Mouse (Mus musculus) small intestine, adult 2 months (tissue): ENCODE data around the gene Jak1.

Experiments used
- CTCF ChIP-seq: fragments of 200-500 bp; IDR thresholded peaks from 2 replicates; pipeline ENCODE4 v1.5.1; 2012; ENCODE audit warnings: low read depth, mild to moderate bottlenecking, control low read depth, inconsistent platforms, low read length, moderate library complexity, mixed read lengths; ENCODE audit not compliant: insufficient replicate concordance, insufficient read length; ENCODE audit errors: extremely low read depth
- POLR2A ChIP-seq: fragments of 200-500 bp; IDR thresholded peaks from 2 replicates; pipeline ENCODE4 v1.6.1; 2012; ENCODE audit warnings: low read depth, mild to moderate bottlenecking, control low read depth, inconsistent platforms, low read length, moderate library complexity

- no peak for TF ChIP-seq CTCF
- TF ChIP-seq POLR2A: no peak
Observed at GRCm38 (mm10) chr4:101144790-101145189, 120.3 kb downstream of the Jak1 start.
